Mouse (Mus musculus): Measurements from ENCODE around the gene Prpf38a.

GRCm38 (mm10) chr4:108618586-108618985 lies 39.5 kb upstream of the Prpf38a start:
- TF ChIP-seq CTCF (conservative IDR thresholded peaks at IDR 0.05; ENCODE audit: low read length) (no peak), NANOG (IDR thresholded peaks at IDR 0.05; ENCODE audit: borderline replicate concordance, low read length) (0 out of 2 replicates have a peak, but pooled peaks have one; percentile 21), POU5F1 (IDR thresholded peaks at IDR 0.05; ENCODE audit: borderline replicate concordance, low read length) (no peak)
